Mouse (Mus musculus) bone marrow macrophage, adult 2 months (primary cell): ENCODE measurements around the gene Armh2.

ENCODE experiments used
- CTCF ChIP-seq: IDR thresholded peaks from 2 replicates; pipeline ENCODE4 v1.5.1; 2012; ENCODE audit warnings: low read depth, mild to moderate bottlenecking, low read length, moderate library complexity
- POLR2A ChIP-seq: IDR thresholded peaks from 2 replicates; pipeline ENCODE4 v1.6.1; 2012; ENCODE audit warnings: mild to moderate bottlenecking, low read depth, low read length, borderline replicate concordance

GRCm38 (mm10) chr13:24710968-24711367, 30.1 kb upstream of the Armh2 start:
- TF ChIP-seq POLR2A (no peak), CTCF (no peak)
